Mouse (Mus musculus): Measurements from ENCODE around the gene Qrsl1.

DNA sequence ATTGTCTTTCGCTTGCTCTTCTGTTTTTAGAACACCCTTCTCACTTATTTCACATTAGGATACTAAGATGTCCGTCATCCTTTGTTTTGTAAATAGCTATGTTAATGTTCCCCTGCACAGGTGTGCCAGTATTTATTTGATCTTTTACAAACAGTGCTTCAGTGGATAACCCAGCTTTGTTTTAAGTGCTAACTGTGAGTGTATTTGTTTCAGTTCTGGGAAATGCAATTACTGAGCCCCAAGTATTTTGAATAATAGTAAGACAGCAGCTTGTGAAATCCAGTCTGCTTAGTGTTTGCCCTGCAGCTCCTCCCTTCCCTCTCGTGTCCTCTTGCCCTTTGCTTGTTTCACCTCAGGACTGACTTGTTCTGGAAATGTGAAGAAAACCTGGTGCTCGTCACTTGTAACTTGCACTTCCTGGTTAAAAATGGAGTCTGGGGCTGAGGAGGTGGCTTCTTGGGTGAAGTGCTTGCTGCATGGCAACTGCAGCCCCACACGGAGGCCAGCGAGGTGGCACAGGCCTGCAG lies 37.7 kb upstream of the Qrsl1 start:
- TF ChIP-seq USF1 (IDR thresholded peaks at IDR 0.05; ENCODE audit: low read depth) (no peak), POLR2A (IDR thresholded peaks at IDR 0.05; ENCODE audit: insufficient read length, low read depth) (no peak), MAX (IDR thresholded peaks at IDR 0.05; ENCODE audit: low read depth) (no peak), TCF12 (IDR thresholded peaks at IDR 0.05; ENCODE audit: insufficient read depth, poor library complexity, severe bottlenecking) (no peak), MYOG (IDR thresholded peaks at IDR 0.05; ENCODE audit: control insufficient read depth in 1 of 3, insufficient read depth in 1 of 3, insufficient read length in 2 of 3, low read depth in 2 of 3) (no peak), MYOD1 (IDR thresholded peaks at IDR 0.05; ENCODE audit: control insufficient read depth in 1 of 3, insufficient read length in 2 of 3, low read depth in 2 of 3) (no peak), POLR2AphosphoS2 (IDR thresholded peaks at IDR 0.05; ENCODE audit: insufficient read length, low read depth) (no peak), SRF (IDR thresholded peaks at IDR 0.05; ENCODE audit: control insufficient read depth, insufficient read length, low read depth) (no peak), TCF3 (IDR thresholded peaks at IDR 0.05; ENCODE audit: insufficient read length, low read depth) (no peak), E2F4 (IDR thresholded peaks at IDR 0.05; ENCODE audit: insufficient read depth) (no peak), CEBPB (IDR thresholded peaks at IDR 0.05; ENCODE audit: insufficient read depth, poor library complexity, severe bottlenecking) (no peak), REST (IDR thresholded peaks at IDR 0.05; ENCODE audit: insufficient read depth, insufficient read length) (no peak)

Measured in myocyte (in vitro differentiated cells).